In genomic region chr3:141293802-141294201, GRCm38 (mm10) we compare ENCODE assay signal across 30 mouse cellular contexts.
"Had no signal": no experiment of that assay in that cellular context is flagged by ENCODE, and none has a peak within 500 bp of the region (broad histone marks: within the 10 kb centered on the region; RNA-seq: fewer than 3 reads in every experiment).

No protein-coding gene starts in this region.

- H3K9me3 ChIP-seq: limb, embryonic 10.5 days; limb, embryonic 12.5 days; limb, embryonic 13.5 days; limb, embryonic 15.5 days; liver, embryonic 12.5 days; liver, embryonic 13.5 days; liver, embryonic 15.5 days; lung, embryonic 15.5 days; megakaryocyte, embryonic 14.5 days; midbrain, embryonic 10.5 days; midbrain, embryonic 12.5 days; midbrain, embryonic 13.5 days; midbrain, embryonic 15.5 days had no signal

- H3K9ac ChIP-seq: limb, embryonic 12.5 days; limb, embryonic 13.5 days; limb, embryonic 15.5 days; liver, embryonic 12.5 days; liver, embryonic 13.5 days; liver, embryonic 14.5 days; liver, embryonic 15.5 days; liver, postnatal 0 days; lung, embryonic 14.5 days; lung, embryonic 15.5 days; midbrain, embryonic 12.5 days; midbrain, embryonic 13.5 days; midbrain, embryonic 15.5 days had no signal

- H3K36me3 ChIP-seq: limb, embryonic 10.5 days; limb, embryonic 12.5 days; limb, embryonic 13.5 days; limb, embryonic 15.5 days; liver, embryonic 12.5 days; liver, embryonic 13.5 days; liver, embryonic 15.5 days; lung, embryonic 15.5 days; midbrain, embryonic 10.5 days; midbrain, embryonic 12.5 days; midbrain, embryonic 13.5 days; midbrain, embryonic 15.5 days had no signal

- ATAC-seq: liver, embryonic 12.5 days; liver, postnatal 0 days; midbrain, embryonic 13.5 days; midbrain, embryonic 15.5 days; midbrain, embryonic 16.5 days had no signal

- H3K4me1 ChIP-seq: limb, embryonic 10.5 days; limb, embryonic 12.5 days; limb, embryonic 13.5 days; limb, embryonic 15.5 days; liver, embryonic 12.5 days; liver, embryonic 13.5 days; liver, embryonic 15.5 days; lung, embryonic 15.5 days; megakaryocyte, embryonic 14.5 days; midbrain, embryonic 10.5 days; midbrain, embryonic 12.5 days; midbrain, embryonic 13.5 days; midbrain, embryonic 15.5 days had no signal

- H3K4me2 ChIP-seq: limb, embryonic 12.5 days; limb, embryonic 13.5 days; limb, embryonic 15.5 days; liver, embryonic 11.5 days; liver, embryonic 12.5 days; liver, embryonic 13.5 days; liver, embryonic 15.5 days; lung, embryonic 14.5 days; lung, embryonic 15.5 days; midbrain, embryonic 11.5 days; midbrain, embryonic 12.5 days; midbrain, embryonic 13.5 days; midbrain, embryonic 15.5 days had no signal

- DNase-seq: left cerebral cortex, postnatal 4 days; liver; liver, embryonic 13.5 days; liver, postnatal 0 days; lung, adult 18-20 months; lung, adult 2 months; lung, embryonic 14.5 days; lung, postnatal 10 days; lung, postnatal 14 days; lung, postnatal 36 days; lung, postnatal 4 days; midbrain, embryonic 14.5 days had no signal

- H3K27me3 ChIP-seq: limb, embryonic 12.5 days; limb, embryonic 13.5 days; limb, embryonic 15.5 days; liver, embryonic 12.5 days; liver, embryonic 13.5 days; liver, embryonic 15.5 days; lung, embryonic 15.5 days; megakaryocyte, embryonic 14.5 days; midbrain, embryonic 12.5 days; midbrain, embryonic 13.5 days; midbrain, embryonic 15.5 days had no signal

- H3K4me3 ChIP-seq: limb, embryonic 10.5 days; limb, embryonic 12.5 days; limb, embryonic 13.5 days; limb, embryonic 15.5 days; liver, embryonic 12.5 days; liver, embryonic 13.5 days; liver, embryonic 15.5 days; lung, embryonic 15.5 days; megakaryocyte, embryonic 14.5 days; midbrain, embryonic 10.5 days; midbrain, embryonic 12.5 days; midbrain, embryonic 13.5 days; midbrain, embryonic 15.5 days; myocyte had no signal

- H3K27ac ChIP-seq: limb, embryonic 10.5 days; limb, embryonic 12.5 days; limb, embryonic 13.5 days; limb, embryonic 15.5 days; liver, embryonic 12.5 days; liver, embryonic 13.5 days; liver, embryonic 14.5 days; liver, embryonic 15.5 days; lung, embryonic 15.5 days; macrophage; midbrain, embryonic 10.5 days; midbrain, embryonic 12.5 days; midbrain, embryonic 13.5 days; midbrain, embryonic 15.5 days had no signal
